Mouse (Mus musculus) cerebellum, adult 11-12 months (tissue): Measurements from ENCODE around the gene Ube2i.

ENCODE experiments used
- DNase-seq: peaks from one replicate; pipeline ENCODE4 v3.0.0; 2022

Ube2i gene

GRCm38 (mm10) chr17:25274571-25275346 is at the start of gene Ube2i:
Gene Ube2i (minus strand): TSS chr17:25274622.
- DNase-seq: no peak

- no peak for DNase-seq
Measured at GRCm38 (mm10) chr17:25322930-25323329, 48.5 kb upstream of the Ube2i start.

- DNase-seq: no peak
Measured at GRCm38 (mm10) chr17:25320819-25321218, 46.4 kb upstream of the Ube2i start.

DNA sequence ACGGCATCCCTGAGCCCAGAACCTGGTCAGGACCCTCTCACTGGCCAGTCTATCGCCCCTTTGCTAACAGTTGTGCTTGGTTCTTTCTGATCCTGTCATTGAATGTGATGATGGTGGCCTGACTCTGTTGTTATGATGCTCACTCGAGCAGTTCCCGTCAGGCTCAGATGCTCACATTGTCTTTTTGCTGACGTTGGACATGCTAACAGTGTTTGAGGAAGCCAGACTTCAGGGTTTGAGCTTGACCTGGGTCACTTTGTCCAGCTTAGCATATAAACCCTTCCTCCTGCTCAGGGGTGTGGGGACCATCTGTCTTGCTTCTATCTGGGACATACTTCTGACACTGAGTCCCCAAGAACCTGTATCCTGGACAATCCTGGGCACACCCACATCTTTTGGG is 43.9 kb upstream of the Ube2i start, which contains the start of gene Prss29:
Gene Prss29, plus strand, starts transcription at position 301 of the 400 bp plus-strand sequence.
- DNase-seq: no peak

- DNase-seq: no peak
Measured at GRCm38 (mm10) chr17:25308346-25308745, 33.9 kb upstream of the Ube2i start, which contains the start of gene Prss28. Gene Prss28 (plus strand): TSS chr17:25308646.

GRCm38 (mm10) chr17:25298094-25298493 is 23.7 kb upstream of the Ube2i start, which contains the start of gene Prss34:
Gene Prss34 (plus strand): TSS chr17:25298394.
- DNase-seq: no peak

DNA sequence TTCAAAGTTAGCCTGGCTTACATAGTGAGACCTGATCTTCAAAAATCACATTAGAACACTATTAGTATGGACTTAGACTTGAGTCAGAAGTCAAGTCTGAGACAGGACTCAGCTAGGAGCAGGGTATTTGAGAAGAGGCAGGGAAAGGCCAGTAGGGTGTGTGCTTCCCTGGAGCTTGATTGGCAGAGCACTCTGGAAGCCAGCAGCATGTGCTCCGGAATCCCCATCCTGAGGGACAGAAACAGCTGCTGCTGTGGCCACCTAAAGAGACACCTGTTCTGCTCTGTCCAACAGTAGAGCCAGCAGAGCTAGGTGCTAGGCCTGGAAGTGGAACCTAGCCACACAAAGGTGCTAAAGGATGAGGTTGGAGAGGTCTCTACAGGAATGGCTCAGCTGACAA is 19.7 kb upstream of the Ube2i start:
- no peak for DNase-seq

DNA sequence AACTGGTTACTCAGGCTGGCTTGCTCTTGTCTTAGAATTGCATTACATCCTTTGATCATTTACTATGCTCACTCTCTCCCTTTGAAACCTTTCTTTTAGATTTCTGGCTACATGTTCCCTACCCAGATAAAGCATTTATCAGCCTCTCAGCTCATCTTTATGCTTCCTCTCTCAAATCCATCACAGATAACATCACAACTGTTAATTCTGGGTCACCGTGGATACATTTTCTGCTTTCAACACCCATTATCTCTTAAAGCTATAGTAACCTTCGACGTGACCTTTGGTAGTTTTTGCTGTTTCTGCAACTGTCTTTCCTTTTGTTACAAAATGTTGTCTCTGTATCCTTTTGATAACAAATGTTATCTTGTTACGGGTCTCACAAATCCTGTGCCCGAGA is 19.1 kb upstream of the Ube2i start:
- no peak for DNase-seq

- DNase-seq: no peak
Measured at GRCm38 (mm10) chr17:25290411-25290810, 16.0 kb upstream of the Ube2i start.

GRCm38 (mm10) chr17:25288842-25289241 is 14.4 kb upstream of the Ube2i start:
- no peak for DNase-seq

DNA sequence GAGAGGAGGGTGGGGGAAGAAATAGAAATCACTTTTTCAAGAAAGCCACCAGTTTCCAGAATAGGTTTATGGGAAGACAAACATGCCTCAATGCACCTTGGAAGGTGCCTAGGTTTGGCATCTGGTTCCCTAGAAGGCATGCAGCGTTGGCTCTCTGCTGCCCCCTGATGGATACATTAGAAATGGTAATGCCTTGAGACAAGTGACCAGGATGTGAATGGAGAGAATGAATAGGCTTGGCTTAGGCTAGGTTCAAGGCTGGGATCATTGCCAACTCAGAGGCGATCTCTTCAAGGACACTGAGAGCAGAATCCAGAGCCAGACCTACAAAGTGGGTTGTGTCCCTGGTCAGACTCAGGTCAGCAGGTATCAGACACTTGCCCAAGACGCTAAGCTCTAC is 10.6 kb upstream of the Ube2i start:
- peak; percentile 80 for DNase-seq

DNA sequence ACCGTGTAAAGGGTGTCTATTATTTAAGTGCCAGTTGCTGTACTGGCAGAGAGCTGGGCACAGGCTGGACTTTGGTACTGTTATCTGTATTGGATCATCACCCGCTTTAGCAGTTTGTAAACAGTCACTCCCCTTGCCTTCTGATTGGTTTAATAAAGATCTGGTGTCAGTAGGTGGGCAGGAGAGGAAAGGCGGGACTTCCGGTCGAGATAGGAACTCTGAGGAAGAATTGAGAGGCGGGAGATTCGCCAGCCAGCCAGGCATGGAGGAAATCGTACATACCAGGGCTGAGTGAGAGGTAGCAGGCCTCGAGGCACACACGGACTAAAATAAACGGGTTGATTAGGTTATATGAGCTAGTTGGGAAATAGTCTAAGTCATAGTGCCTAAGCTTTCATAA is 7.7 kb upstream of the Ube2i start:
- no peak for DNase-seq

DNA sequence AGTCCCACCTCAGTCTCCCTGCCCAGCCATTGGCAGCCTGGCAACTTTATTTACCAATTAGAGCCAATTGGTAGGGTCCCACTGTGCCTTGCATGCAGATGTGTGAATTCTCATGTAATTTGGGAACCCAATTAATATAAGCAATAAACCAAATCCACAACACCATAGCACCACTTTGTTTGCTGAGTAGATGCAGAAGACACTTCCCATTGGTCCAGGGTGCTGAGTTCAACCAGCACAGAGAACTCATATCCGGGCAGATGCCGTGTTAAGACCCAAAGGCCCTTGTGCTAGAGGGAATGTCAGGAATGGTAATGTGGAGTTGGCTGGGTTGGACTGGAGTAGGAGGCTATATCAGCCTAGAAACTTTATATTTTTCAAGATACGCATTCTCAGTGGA is 1.4 kb upstream of the Ube2i start:
- no peak for DNase-seq

- DNase-seq: peak; percentile 94
Measured at GRCm38 (mm10) chr17:25273706-25274501, 518 bp downstream of the Ube2i start.

GRCm38 (mm10) chr17:25272951-25273705 is 1.3 kb downstream of the Ube2i start:
- peak; percentile 90 for DNase-seq

DNA sequence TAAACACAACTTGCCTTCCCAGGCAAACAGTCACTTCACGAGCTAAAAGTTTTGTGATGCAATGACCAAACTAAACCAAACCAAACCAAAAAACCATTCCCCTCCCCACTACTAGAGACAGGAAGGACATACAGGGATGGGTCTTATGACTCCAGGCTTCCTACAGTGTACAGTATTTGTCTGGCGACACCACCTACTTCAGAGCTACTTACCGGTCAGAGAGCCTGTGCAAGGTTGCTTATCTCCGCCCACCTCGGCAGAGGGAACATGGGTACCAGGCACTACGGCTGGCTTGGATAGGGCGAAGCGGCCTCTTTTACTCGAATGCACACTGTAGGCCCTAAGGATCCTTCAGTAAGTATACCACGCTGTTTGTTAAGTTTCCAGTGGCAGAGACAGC is 2.1 kb downstream of the Ube2i start:
- no peak for DNase-seq

DNA sequence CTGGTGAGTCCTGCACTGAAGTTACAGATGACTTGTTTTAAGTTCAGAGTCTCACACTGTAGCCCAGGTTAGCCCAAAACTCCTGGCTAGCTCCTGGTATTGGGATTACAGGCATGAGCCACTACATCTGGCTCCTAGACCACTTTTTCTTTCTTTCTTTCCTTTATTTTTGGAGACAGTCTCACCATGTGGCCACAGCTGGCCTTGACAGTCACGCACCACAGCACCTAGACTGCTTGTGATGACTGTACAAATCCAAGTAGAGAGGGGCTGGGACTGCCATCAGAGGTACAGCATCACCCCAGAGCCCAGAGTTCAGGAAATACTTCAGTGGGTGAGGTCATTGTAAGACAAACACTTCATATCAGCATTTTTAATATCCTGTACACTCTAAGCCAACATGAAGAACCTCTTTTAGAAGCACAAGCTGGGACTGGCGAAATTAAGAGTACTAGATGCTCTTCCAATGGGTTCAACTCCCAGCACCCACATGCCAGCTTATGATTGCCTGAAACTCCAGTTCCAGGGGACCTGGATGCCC is 3.6 kb downstream of the Ube2i start:
- DNase-seq: no peak

DNA sequence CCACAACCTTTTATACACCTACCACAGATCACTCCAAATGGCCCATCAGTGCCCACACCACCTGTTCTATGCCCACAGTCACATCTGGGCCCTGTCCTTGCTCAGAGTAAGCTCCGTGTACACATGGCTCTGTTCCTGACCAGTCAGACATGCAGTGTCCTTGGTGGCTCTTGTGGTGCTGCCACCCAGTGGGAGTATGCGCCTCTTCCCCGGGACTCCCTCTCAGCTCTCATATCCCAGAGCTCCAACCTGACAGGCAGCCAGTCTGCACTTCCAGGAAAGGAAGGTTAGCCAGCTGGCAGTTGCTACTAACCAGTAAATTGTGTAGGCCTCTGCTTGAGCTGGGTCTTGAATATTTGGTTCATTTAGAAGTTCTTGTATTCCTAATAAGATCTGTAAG is 10.0 kb downstream of the Ube2i start:
- DNase-seq: peak; percentile 26

DNA sequence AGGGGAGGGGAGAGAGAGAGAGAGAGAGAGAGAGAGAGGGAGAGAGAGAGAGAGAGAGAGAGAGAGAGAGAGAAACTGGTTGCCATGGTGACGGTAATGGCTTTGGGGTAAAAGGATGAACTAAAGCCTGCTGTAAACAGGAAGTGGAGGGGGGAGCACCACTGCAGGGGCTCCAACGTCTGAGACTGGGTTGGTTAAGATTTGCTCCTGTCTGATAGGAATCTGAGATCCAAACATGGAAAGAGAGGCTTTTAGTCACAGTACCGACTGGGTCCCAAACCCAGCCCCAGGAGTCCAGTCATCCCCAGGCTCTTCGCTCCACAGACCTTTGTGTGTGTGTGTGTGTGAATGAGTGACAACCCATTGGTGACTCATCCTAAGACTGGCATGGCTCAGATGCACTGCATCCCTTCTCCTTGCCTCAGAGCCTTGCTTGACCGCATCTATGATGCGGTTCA is 16.6 kb downstream of the Ube2i start:
- DNase-seq: no peak

DNA sequence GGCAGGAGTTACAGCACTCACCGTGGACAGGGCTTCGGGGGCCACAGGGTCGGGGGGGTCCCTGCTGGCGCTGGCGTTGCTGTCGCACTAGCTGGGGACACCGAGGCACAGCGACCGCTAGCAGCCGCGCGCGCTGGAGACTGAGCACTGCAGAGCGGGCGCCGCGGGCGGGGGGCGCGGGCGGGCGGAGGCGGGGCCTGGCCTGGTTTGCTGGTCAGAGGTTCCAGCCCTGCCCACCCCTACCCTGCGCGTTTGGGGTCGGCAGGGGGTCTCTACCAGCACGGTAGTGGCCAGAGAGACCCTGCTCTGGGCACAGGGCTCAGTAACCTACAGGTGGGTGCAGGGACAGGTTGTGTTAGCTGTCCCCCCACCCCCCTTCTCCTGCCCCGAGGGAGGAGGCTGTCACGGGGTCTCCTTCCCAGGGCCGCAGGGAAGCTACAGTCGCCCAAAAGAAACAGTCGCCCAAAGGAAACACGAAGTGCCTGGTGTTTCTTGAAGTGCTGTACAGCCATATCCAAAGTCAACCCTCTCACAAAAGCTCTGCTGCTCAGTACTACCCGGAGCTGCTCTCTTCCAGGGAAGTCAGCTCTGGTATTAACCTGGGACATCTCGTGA is 18.2 kb downstream of the Ube2i start, which contains the start of gene Baiap3:
Gene Baiap3, minus strand, starts transcription at position 225 of the 615 bp plus-strand sequence.
- no peak for DNase-seq

- no peak for DNase-seq
Measured at GRCm38 (mm10) chr17:25255110-25255509, 19.3 kb downstream of the Ube2i start.

GRCm38 (mm10) chr17:25253760-25254159 is 20.7 kb downstream of the Ube2i start:
- DNase-seq: no peak
